Mouse (Mus musculus): Measurements from ENCODE around the gene Tnfrsf8. TPM values are rescaled to one million over a fixed set of nuclear protein-coding genes. Genes with fewer than 3 reads are reported as not detected.

The Tnfrsf8 gene
- polyA plus RNA-seq, 1 experiment from 2014 or later: 0.32 TPM

DNA sequence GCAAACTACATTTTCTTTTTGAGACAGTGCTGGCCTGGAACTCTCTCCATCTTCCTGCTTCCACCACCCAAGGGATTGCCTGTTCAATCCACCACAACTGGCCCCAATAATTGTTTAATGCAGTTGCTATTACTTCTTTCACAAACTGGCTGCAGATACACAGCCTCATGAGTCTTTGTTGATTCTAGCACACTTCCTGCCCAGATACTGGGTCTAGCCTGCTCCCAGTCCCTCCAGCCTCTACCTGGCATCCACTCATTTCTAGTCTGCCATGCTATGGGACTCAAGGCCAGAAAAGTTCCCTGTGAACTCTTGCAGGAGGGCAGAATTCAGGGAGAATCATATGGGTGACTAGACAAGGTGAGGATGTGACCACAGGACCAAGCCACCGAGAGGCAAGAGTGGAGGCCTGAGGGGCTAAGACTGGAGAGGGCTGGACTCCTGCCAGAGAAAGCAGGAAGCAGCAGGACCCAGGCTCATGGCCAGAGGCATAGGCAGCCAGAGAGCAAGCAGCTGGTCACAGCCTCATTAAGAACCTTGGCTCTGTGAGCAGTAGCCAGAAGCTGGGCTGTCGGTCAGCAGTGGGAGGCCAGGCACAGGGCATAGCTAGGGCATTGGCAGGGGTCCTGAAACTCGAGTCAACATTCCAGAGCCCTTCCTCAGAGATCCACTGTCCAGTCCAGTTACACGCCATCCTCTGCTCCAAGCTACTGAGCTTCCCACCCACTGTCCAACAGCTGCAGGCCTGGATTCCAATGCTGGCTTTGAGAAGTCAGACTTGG lies 75.7 kb downstream of the Tnfrsf8 start:
- Histone ChIP-seq H3K27ac (ENCODE audit: low read depth, low read length) (no peak overlapping the region), H3K4me3 (ENCODE audit: low read depth, low read length) (no peak overlapping the region), H3K4me1 (replicated peaks; ENCODE audit: control insufficient read depth, insufficient read depth, low read length) (no peaks in the 10 kb centered on the region), H3K9ac (ENCODE audit: low read depth, low read length) (no peak overlapping the region), H3K4me2 (replicated peaks; ENCODE audit: low read depth, low read length) (no peak overlapping the region), H3K9me3 (ENCODE audit: control insufficient read depth, low read length) (no peaks in the 10 kb centered on the region), H3K27me3 (ENCODE audit: control insufficient read depth, insufficient read depth, low read length) (no peaks in the 10 kb centered on the region), H3K36me3 (ENCODE audit: control insufficient read depth, insufficient read depth, low read length) (no peaks in the 10 kb centered on the region)
- DNase-seq (ENCODE audit: low spot score) (no peak), ATAC-seq (ENCODE audit: low FRiP score) (0 out of 2 replicates have a peak, but pooled peaks have one; percentile 37)
- 74% methylated on average over 4 of the region's 4 CpGs for WGBS

DNA sequence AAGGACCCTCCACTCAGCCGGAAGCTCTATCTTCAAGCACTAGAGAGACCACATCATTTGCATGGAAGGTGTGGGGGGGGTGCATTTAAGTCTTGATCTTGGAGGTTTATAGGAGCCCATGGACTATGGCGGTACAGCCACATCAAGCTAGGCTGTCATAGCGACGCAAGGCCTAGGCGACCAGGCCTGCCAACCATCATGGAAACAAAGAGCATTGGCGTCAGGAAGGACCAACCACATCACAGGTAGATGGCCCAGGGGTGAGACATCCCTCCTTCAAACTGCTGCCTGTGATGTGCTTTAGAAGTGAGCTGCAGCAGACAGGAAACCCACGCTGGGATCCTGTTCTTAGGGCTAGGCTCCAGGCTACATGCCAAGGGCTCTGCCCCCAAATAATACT lies 78.9 kb downstream of the Tnfrsf8 start:
- Histone ChIP-seq H3K4me3 (ENCODE audit: low read depth, low read length) (no peak overlapping the region), H3K9ac (ENCODE audit: low read depth, low read length) (no peak overlapping the region), H3K9me3 (ENCODE audit: control insufficient read depth, low read length) (no peaks in the 10 kb centered on the region), H3K27me3 (ENCODE audit: control insufficient read depth, insufficient read depth, low read length) (no peaks in the 10 kb centered on the region), H3K4me2 (replicated peaks; ENCODE audit: low read depth, low read length) (no peak overlapping the region), H3K27ac (ENCODE audit: low read depth, low read length) (no peak overlapping the region), H3K4me1 (replicated peaks; ENCODE audit: control insufficient read depth, insufficient read depth, low read length) (no peaks in the 10 kb centered on the region), H3K36me3 (ENCODE audit: control insufficient read depth, insufficient read depth, low read length) (no peaks in the 10 kb centered on the region)
- ATAC-seq (ENCODE audit: low FRiP score): no peak
- no peak for DNase-seq (ENCODE audit: low spot score)
- 88% methylated on average over 7 of the region's 7 CpGs for WGBS

DNA sequence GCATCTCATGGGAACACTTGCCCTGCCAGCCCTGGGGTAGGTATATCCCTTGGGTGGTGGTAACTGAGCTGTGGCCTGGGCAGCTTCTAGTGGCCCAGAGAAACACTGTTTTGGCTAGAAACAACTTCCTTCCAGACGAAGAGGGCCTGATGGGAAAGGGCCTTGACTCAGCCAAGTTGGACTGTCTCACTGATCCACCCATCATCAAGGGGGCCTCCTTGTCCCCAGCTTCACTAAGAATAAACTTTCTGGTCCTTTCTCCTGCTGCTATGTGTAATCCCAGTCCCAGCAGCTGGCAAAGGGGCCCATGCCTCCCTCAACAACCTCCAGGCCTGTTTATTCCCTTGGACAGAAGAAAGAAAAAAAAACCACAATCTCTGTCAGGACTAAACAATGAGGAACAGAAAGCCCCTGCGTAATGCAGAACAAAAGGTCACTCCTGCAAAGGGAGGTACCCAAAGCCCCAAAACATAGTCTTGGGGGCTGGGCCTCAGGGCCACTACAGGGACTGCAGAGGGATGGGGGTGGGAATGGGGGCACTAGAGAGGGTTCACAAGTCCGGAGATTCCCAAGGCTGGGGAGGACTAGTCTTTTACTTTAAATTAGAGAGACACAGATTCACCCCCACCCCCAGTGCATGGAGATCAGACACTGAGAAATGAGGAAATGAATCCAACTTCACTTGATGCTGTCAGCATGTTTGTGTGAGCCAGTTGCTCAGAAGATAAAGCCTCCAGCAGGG lies 81.3 kb downstream of the Tnfrsf8 start:
- no peak overlapping the region for H3K9ac ChIP-seq (ENCODE audit: low read depth, low read length)
- H3K36me3 ChIP-seq (ENCODE audit: control insufficient read depth, insufficient read depth, low read length): no peaks in the 10 kb centered on the region
- 37% methylated on average over 3 of the region's 3 CpGs for WGBS
- no peak overlapping the region for H3K27ac ChIP-seq (ENCODE audit: low read depth, low read length)
- H3K4me1 ChIP-seq (replicated peaks; ENCODE audit: control insufficient read depth, insufficient read depth, low read length): no peaks in the 10 kb centered on the region
- DNase-seq (ENCODE audit: low spot score): no peak
- no peaks in the 10 kb centered on the region for H3K27me3 ChIP-seq (ENCODE audit: control insufficient read depth, insufficient read depth, low read length)
- no peak overlapping the region for H3K4me3 ChIP-seq (ENCODE audit: low read depth, low read length)
- H3K9me3 ChIP-seq (ENCODE audit: control insufficient read depth, low read length): no peaks in the 10 kb centered on the region
- no peak overlapping the region for H3K4me2 ChIP-seq (replicated peaks; ENCODE audit: low read depth, low read length)
- ATAC-seq (ENCODE audit: low FRiP score): no peak

DNA sequence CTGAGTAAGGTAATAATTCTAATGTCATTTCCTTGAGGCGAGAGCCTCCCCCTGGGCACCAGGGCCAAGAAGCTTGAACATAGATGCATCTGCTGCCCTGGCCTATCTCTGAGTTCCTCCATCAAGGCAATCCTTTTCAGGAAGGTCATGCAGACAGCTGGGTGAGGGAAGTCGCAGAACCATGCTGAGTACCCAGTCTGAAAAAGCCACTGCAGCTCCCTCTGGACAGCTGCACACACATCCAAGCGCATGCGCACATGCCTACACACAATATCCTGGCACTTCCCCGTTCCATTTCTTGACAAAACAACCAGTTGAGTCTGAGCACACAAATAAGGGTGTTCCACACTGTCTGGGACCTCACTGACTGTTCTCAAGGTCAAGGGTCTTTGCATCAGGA lies 83.2 kb downstream of the Tnfrsf8 start:
- H3K9ac ChIP-seq (ENCODE audit: low read depth, low read length): no peak overlapping the region
- no peaks in the 10 kb centered on the region for H3K4me1 ChIP-seq (replicated peaks; ENCODE audit: control insufficient read depth, insufficient read depth, low read length)
- H3K4me2 ChIP-seq (replicated peaks; ENCODE audit: low read depth, low read length): no peak overlapping the region
- H3K27ac ChIP-seq (ENCODE audit: low read depth, low read length): no peak overlapping the region
- H3K4me3 ChIP-seq (ENCODE audit: low read depth, low read length): no peak overlapping the region
- no peaks in the 10 kb centered on the region for H3K9me3 ChIP-seq (ENCODE audit: control insufficient read depth, low read length)
- ATAC-seq (ENCODE audit: low FRiP score) (no peak), DNase-seq (ENCODE audit: low spot score) (no peak)
- H3K36me3 ChIP-seq (ENCODE audit: control insufficient read depth, insufficient read depth, low read length): no peaks in the 10 kb centered on the region
- H3K27me3 ChIP-seq (ENCODE audit: control insufficient read depth, insufficient read depth, low read length): no peaks in the 10 kb centered on the region
- 95% methylated on average over 5 of the region's 5 CpGs for WGBS

DNA sequence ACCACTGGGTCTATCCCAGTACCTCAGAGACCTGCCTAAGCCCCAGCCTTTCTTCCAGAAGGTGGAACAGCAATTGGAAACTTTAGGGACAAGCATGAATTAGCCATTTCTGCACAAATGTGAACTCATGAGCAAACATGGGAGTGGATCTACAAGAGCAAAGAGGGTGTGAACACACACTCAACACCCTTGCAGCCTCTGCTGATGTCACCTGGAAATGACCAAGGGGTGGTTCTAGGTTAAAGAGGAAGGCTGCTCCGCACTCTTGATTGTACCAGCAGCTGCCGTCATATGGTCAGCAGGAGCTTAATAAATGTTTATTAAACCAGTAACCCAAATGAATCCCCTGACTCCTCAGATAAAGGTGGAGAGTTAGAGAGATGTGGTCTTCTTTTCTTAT lies 84.3 kb downstream of the Tnfrsf8 start:
- no peak overlapping the region for H3K9ac ChIP-seq (ENCODE audit: low read depth, low read length)
- WGBS: 87% methylated on average over 2 of the region's 2 CpGs
- no peak for ATAC-seq (ENCODE audit: low FRiP score)
- no peaks in the 10 kb centered on the region for H3K4me1 ChIP-seq (replicated peaks; ENCODE audit: control insufficient read depth, insufficient read depth, low read length)
- H3K4me2 ChIP-seq (replicated peaks; ENCODE audit: low read depth, low read length): no peak overlapping the region
- no peaks in the 10 kb centered on the region for H3K36me3 ChIP-seq (ENCODE audit: control insufficient read depth, insufficient read depth, low read length)
- no peak overlapping the region for H3K4me3 ChIP-seq (ENCODE audit: low read depth, low read length)
- DNase-seq (ENCODE audit: low spot score): no peak
- no peaks in the 10 kb centered on the region for H3K27me3 ChIP-seq (ENCODE audit: control insufficient read depth, insufficient read depth, low read length)
- H3K27ac ChIP-seq (ENCODE audit: low read depth, low read length): no peak overlapping the region
- H3K9me3 ChIP-seq (ENCODE audit: control insufficient read depth, low read length): no peaks in the 10 kb centered on the region

DNA sequence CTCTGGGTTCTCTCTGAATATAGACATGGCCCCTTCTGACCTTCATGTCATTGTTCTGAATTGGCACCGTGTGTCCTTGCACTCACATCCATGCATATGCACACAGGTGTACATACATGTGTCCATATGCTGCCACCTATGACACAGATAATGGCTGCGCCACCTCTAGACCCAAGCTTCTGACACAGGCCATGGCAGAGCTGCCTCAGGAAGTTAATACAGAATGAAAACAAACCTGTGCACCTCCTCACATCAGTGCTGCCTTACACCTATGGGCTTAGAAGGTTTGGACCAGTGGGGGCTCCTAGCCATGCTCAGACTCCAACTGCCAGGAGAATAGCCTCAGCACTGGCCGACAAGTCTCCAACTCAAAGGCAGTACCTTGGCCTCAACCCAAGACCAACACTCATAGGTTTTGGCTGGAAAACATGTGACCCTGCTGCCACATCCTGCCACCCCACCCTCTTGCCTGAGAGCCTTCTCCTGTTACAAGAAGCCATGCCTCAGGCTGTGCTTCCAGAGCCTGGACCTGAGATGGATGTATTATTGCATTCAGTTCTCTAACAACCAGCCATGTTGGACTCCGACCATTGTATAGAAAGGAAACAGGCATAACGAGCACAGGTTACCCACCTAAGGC lies 85.3 kb downstream of the Tnfrsf8 start:
- H3K4me2 ChIP-seq (replicated peaks; ENCODE audit: low read depth, low read length): no peak overlapping the region

DNA sequence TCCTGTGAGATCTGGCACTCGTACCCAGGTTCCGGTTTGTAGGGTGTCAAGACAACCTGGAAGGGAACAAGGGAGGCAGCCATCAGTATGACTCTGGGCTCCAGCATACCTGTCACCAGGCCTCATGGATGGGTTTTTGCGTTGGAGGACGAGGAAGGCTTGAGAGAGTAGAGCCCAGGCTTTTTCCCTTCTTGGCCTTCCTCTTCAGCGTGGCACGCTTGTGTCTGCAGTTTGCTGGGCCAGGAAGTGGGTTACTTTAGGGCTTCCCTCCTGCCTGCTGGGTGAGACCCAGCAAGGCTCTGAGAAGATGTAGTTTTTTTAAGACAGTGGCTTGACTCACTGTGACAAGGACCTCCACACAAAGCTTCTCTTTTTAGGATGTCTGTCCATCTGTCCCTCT lies 85.9 kb downstream of the Tnfrsf8 start:
- WGBS: 85% methylated on average over 6 of the region's 6 CpGs
- no peaks in the 10 kb centered on the region for H3K9me3 ChIP-seq (ENCODE audit: control insufficient read depth, low read length)
- H3K9ac ChIP-seq (ENCODE audit: low read depth, low read length): no peak overlapping the region
- no peak overlapping the region for H3K4me2 ChIP-seq (replicated peaks; ENCODE audit: low read depth, low read length)
- ATAC-seq (ENCODE audit: low FRiP score): no peak
- H3K27ac ChIP-seq (ENCODE audit: low read depth, low read length): no peak overlapping the region
- no peak for DNase-seq (ENCODE audit: low spot score)
- no peaks in the 10 kb centered on the region for H3K4me1 ChIP-seq (replicated peaks; ENCODE audit: control insufficient read depth, insufficient read depth, low read length)
- no peaks in the 10 kb centered on the region for H3K27me3 ChIP-seq (ENCODE audit: control insufficient read depth, insufficient read depth, low read length)
- no peak overlapping the region for H3K4me3 ChIP-seq (ENCODE audit: low read depth, low read length)
- no peaks in the 10 kb centered on the region for H3K36me3 ChIP-seq (ENCODE audit: control insufficient read depth, insufficient read depth, low read length)

More for the DNA sequence above, 85.3 kb downstream of the Tnfrsf8 start:
- H3K9me3 ChIP-seq (ENCODE audit: control insufficient read depth, low read length): no peaks in the 10 kb centered on the region
- WGBS: 90% methylated on average over 5 of the region's 5 CpGs
- no peaks in the 10 kb centered on the region for H3K4me1 ChIP-seq (replicated peaks; ENCODE audit: control insufficient read depth, insufficient read depth, low read length)
- DNase-seq (ENCODE audit: low spot score) (no peak), ATAC-seq (ENCODE audit: low FRiP score) (no peak)
- no peak overlapping the region for H3K4me3 ChIP-seq (ENCODE audit: low read depth, low read length)
- no peak overlapping the region for H3K9ac ChIP-seq (ENCODE audit: low read depth, low read length)
- no peaks in the 10 kb centered on the region for H3K36me3 ChIP-seq (ENCODE audit: control insufficient read depth, insufficient read depth, low read length)
- no peaks in the 10 kb centered on the region for H3K27me3 ChIP-seq (ENCODE audit: control insufficient read depth, insufficient read depth, low read length)
- H3K27ac ChIP-seq (ENCODE audit: low read depth, low read length): no peak overlapping the region

DNA sequence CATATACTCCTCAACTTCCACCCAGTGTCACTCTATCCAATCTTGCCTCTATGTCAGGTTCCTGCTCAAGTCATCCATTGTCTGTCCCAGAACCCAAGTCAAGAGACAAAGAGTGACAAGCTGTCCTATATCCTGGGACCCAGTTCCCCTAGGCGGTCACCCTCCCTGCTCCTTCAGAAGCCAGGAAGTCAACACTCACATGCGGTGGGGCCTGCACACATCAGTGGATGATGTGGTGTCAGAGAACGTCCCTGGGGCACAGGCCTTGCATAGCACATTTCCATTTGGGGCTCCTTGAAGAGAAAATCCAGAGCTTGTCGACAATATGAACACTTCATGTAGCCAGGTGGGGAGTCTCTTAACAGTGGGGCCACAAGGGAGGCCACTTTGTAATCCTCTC lies 90.4 kb downstream of the Tnfrsf8 start:
- ATAC-seq (ENCODE audit: low FRiP score) (no peak), DNase-seq (ENCODE audit: low spot score) (no peak)
- H3K4me2 ChIP-seq (replicated peaks; ENCODE audit: low read depth, low read length): no peak overlapping the region
- H3K4me1 ChIP-seq (replicated peaks; ENCODE audit: control insufficient read depth, insufficient read depth, low read length): no peaks in the 10 kb centered on the region
- H3K4me3 ChIP-seq (ENCODE audit: low read depth, low read length): no peak overlapping the region
- WGBS: 92% methylated on average over 4 of the region's 4 CpGs
- no peaks in the 10 kb centered on the region for H3K27me3 ChIP-seq (ENCODE audit: control insufficient read depth, insufficient read depth, low read length)
- no peak overlapping the region for H3K27ac ChIP-seq (ENCODE audit: low read depth, low read length)
- H3K36me3 ChIP-seq (ENCODE audit: control insufficient read depth, insufficient read depth, low read length): no peaks in the 10 kb centered on the region
- no peak overlapping the region for H3K9ac ChIP-seq (ENCODE audit: low read depth, low read length)
- H3K9me3 ChIP-seq (ENCODE audit: control insufficient read depth, low read length): no peaks in the 10 kb centered on the region

Measured in hindbrain, embryonic 11.5 days (tissue).